Mouse (Mus musculus) activated CD4-positive, CD25-positive, alpha-beta regulatory T cell, adult 4 months (primary cell): ENCODE data around the gene Sept12. TPM values are rescaled to one million over a fixed set of nuclear protein-coding genes. Genes with fewer than 3 reads are reported as not detected.

Experiments
- ATAC-seq: one replicate; pipeline ENCODE4 v1.8.0; 2017
- polyA plus RNA-seq, 2 experiments: library from polyadenylated mRNA; unstranded; fragments of 100-300 nt; shearing (Covaris generic); gene quantifications; one replicate each; pipeline ENCODE4 v1.2.1; 2017

Gene Sept12
- polyA plus RNA-seq, 2 experiments from 2014 or later = not detected

DNA sequence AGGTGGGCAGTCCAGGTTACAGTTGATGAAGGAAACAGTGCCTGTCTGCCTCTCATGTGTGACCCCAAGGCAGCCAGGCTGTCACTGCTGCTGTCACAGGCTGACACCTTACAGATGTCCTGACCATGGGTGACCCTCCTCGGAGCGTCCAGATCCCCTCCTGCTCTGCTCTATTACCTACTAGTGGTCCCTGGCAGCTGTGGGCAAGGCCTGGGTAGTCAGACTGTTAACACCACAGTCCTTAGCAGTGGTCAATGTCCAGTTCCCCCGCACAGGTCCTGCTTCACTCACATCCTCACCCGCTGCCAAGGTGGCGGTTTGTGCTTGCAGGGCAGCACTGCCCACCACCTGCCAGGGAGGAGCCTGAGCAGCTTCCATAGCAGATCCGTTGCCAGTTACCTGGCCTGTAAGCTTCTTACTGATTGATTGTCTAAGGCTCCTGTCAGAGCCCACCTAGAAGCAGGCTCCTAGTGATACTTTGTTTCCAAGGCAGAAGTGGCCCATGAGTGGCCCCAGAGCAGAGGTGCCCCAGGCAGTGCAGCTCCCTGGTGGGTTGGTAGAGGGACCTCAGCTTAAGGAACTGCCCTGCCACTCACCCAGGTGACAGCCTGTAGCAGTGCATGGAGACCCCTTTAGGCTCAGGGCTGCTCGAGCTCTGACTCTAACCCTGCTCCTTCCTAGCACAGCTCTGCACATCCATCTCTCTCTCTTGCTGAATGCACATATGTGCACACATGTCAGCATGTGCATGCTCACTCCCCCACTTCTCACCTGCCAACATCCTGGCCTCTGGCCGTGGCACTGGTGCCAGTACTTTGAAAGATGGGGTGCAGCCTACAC, 60.1 kb downstream of the Sept12 start:
- ATAC-seq = no peak

Other genes with a start within 250 kb of the Sept12 start
- 10 to 100 TPM; 27.3 to 27.6 TPM for gene Cdip1, start 207.6 kb downstream of the Sept12 start, polyA plus RNA-seq
- 1 to 10 TPM in 1 of 2 experiments, under 1 TPM in 1; 0.88 to 1.4 TPM for gene 4930562C15Rik, start 162.4 kb downstream of the Sept12 start, polyA plus RNA-seq
- 10 to 100 TPM; 26.7 to 26.8 TPM for gene Ubald1, start 117.5 kb downstream of the Sept12 start, polyA plus RNA-seq
- 10 to 100 TPM; 25.9 to 33.6 TPM for gene Mgrn1, start 111.6 kb downstream of the Sept12 start, polyA plus RNA-seq
- gene Nudt16l1, start 59.1 kb downstream of the Sept12 start, polyA plus RNA-seq = 10 to 100 TPM; 86.6 to 90.3 TPM
- gene Anks3, start 33.6 kb downstream of the Sept12 start, polyA plus RNA-seq = 10 to 100 TPM; 29.7 to 31.8 TPM
- not detected for gene Smim22, start 9.4 kb upstream of the Sept12 start, polyA plus RNA-seq
- gene Rogdi, start 15.7 kb upstream of the Sept12 start, polyA plus RNA-seq = 10 to 100 TPM; 18.5 to 23.5 TPM
- 10 to 100 TPM; 66.1 to 82.5 TPM for gene Glyr1, start 52.0 kb upstream of the Sept12 start, polyA plus RNA-seq
- 10 to 100 TPM; 28.7 to 41.5 TPM for gene Ubn1, start 52.2 kb upstream of the Sept12 start, polyA plus RNA-seq
- gene Ppl, start 134.6 kb upstream of the Sept12 start, polyA plus RNA-seq = under 1 TPM in 1 of 2 experiments, not detected in 1; 0.17 TPM
- gene Sec14l5, start 149.3 kb upstream of the Sept12 start, polyA plus RNA-seq = not detected
- gene Nagpa, start 206.2 kb upstream of the Sept12 start, polyA plus RNA-seq = 10 to 100 TPM; 10.5 to 17.3 TPM
- gene AU021092, start 224.4 kb upstream of the Sept12 start, polyA plus RNA-seq = not detected
- 10 to 100 TPM; 14.6 to 16.9 TPM for gene Alg1, start 235.8 kb upstream of the Sept12 start, polyA plus RNA-seq